Mouse (Mus musculus) lung, adult 2 months (tissue): Measurements from ENCODE around the gene Rdh16f1. TPM values are rescaled to one million over a fixed set of nuclear protein-coding genes. Genes with fewer than 3 reads are reported as not detected.
A peak's percentile ranks its signal among the peaks of the same experiment; 100 is the strongest.
"Not testable (repeated sequence)": the region's sequence is repeated elsewhere in the genome, so short reads cannot be mapped to it uniquely, and the experiment has no call there.

Experiments
- DNase-seq: peaks from one replicate; pipeline ENCODE4 v3.0.0; 2022
- H3K4me1 ChIP-seq: fragments of 200-500 bp; 2 replicates; pipeline ENCODE4 v1.6.1; 2011; ENCODE audit warnings: low read length; ENCODE audit not compliant: control insufficient read depth, insufficient read depth
- H3K4me3 ChIP-seq: fragments of 200-500 bp; replicated peaks from 2 replicates; pipeline ENCODE3; 2011; ENCODE audit warnings: low read depth, mild to moderate bottlenecking, control low read depth, low read length; ENCODE audit errors: extremely low read depth
- CTCF ChIP-seq: fragments of 200-500 bp; IDR thresholded peaks from 2 replicates; pipeline ENCODE4 v1.5.1; 2011; ENCODE audit warnings: mild to moderate bottlenecking, low read length, control low read depth; ENCODE audit not compliant: insufficient read depth
- POLR2A ChIP-seq: fragments of 200-500 bp; IDR thresholded peaks from 2 replicates; pipeline ENCODE4 v1.6.1; 2011; ENCODE audit warnings: low read depth, mild to moderate bottlenecking, control low read depth, low read length, borderline replicate concordance; ENCODE audit errors: extremely low read depth
- WGBS: fragments of 180-500 bp; shearing (Covaris S2); methylation state at CpG from one replicate; pipeline ENCODE4 v1.1.7; 2018; 5-methylcytosine and 5-hydroxymethylcytosine counted together
- polyA plus RNA-seq: library from polyadenylated mRNA; depleted of rRNA; stranded (reverse); fragments of >200 nt; gene quantifications from 2 replicates; pipeline ENCODE4 v1.2.3, GENCODE M21; 2012; rRNA removed

The Rdh16f1 gene
- polyA plus RNA-seq, 1 experiment = 0.14 TPM

DNA sequence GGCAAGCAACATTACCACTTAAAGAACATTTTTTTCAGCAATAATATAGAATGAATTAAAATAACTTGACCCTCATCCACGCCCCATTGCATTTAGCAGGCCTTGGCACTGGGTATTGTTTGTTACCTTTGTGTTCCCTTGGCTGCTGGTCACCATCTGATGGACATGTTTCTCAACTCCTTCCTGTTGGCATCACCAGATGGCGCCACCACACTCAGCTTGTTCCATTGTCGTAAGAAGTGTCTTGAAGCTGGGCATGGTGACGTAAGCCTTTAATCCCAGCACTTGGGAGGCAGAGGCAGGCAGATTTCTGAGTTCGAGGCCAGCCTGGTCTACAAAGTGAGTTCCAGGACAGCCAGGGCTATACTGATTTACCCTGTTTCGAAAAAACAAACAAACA lies 65.8 kb downstream of the Rdh16f1 start:
- no peaks in the 10 kb centered on the region; the same call in 1 of the 2 replicates for H3K4me1 ChIP-seq
- no peak for DNase-seq
- TF ChIP-seq CTCF = peak; percentile 43
- TF ChIP-seq POLR2A = no peak
- WGBS = 66% methylated on average over 6 of the region's 6 CpGs
- H3K4me3 ChIP-seq = no peak overlapping the region

DNA sequence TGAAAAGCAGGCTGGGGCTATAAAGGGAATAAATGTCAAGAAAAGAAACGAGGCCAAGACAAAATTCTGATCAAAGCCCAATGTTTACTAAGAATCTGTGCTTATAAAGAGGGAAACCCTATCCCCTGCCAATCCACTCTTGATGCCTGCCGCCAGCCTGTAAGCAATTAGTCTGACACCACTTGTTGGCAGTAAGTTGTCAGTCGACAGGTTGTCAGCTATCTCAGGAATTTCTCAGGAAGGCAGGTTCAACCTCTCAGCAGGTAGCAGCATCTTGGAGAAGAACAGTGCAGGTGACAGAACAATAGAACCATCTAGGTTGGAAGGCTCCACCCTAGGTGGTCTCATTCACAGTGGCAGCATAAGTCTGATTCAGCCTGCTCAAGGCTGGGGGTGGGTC lies 69.5 kb downstream of the Rdh16f1 start:
- DNase-seq = no peak

DNA sequence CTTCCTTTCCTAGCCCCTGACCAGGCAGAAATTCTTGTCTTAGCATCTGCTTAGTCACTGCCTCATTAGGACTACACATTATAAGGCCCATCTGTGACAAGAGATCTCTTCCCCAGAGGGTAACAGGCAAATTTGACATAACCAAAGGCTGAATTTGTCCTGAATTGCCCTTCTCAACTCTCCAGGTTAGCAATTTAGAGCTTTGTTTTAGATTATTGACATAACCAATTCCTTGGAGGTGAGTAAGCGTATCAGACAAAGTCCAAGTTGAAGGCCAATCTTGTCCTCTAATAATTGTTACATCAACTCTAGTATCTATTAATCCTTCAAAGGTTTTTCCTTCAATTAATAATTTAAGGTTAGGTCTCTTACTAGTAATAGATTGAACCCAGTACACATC lies 74.6 kb downstream of the Rdh16f1 start:
- 90% methylated on average over 1 of the region's 1 CpGs for WGBS
- H3K4me1 ChIP-seq, DNase-seq, H3K4me3 ChIP-seq: not testable (repeated sequence)

More for the DNA sequence above, 69.5 kb downstream of the Rdh16f1 start:
- Histone ChIP-seq H3K4me1 (no peaks in the 10 kb centered on the region; the same call in 1 of the 2 replicates), H3K4me3 (no peak overlapping the region)
- WGBS = 74% methylated on average over 3 of the region's 3 CpGs
- TF ChIP-seq CTCF (no peak), POLR2A (no peak)

DNA sequence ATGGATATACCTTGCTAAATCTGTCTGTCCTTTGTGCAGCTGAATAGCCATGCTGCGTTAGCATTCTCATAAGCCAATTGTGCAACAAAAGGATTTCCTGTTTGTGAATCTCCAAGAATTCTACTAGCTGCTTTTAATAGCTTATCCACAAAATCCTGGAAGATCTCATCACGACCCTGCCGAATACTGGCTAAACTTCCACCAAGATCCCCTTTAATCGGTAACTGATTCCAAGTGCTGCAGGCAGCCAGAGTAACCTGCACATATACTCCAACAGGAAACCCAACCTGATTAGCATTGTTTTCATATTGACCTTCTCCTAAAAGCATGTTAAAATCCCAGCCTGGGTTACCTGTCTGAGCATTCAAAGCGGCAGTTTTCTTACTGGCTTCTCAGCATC lies 75.7 kb downstream of the Rdh16f1 start:
- WGBS = 44% methylated on average over 5 of the region's 5 CpGs

DNA sequence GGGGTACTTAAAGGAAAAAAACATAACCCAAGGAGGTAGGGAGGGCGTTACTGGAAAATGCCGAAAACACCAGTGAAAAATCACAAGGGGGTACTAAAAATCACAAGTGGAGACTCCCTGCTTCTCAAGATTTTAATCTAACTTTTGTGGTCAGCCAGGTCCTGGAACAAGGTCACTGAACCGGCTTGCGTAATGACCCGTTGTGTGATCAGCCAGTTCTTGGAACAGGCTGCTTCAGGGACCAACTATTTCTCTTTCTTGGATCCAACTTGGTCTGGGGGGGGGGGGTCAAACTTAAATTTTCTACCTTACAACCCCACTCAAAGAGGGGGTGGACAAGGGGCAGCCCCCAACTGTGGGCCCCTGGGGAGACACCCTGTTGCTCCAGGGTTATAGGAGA lies 78.2 kb downstream of the Rdh16f1 start:
- H3K4me3 ChIP-seq, H3K4me1 ChIP-seq, DNase-seq: not testable (repeated sequence)
- 73% methylated on average over 5 of the region's 5 CpGs for WGBS

More for the DNA sequence above, 75.7 kb downstream of the Rdh16f1 start:
- no peaks in the 10 kb centered on the region for H3K4me1 ChIP-seq
- TF ChIP-seq CTCF (no peak), POLR2A (no peak)
- no peak overlapping the region for H3K4me3 ChIP-seq
- no peak for DNase-seq

DNA sequence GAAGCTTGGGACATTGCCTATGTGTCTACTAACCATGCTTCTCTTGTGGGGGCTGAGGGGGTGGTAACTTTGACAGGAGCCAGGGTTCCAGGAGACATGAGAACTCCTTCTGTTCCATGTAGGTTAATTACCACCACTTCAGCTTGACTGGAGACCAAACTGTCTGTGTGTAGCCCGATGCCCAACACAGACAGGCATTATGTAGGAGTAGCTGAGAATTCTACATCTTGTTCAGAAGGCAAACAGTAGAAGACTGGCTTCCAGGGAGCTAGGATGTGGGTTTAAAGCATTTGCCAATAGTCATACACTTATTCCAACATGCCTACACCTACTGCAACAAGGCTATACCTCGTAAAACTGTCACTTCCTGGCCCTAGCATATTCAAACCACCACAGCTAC lies 79.0 kb downstream of the Rdh16f1 start:
- TF ChIP-seq POLR2A = no peak
- no peak for TF ChIP-seq CTCF
- Histone ChIP-seq H3K4me3 (no peak overlapping the region), H3K4me1 (no peaks in the 10 kb centered on the region)
- WGBS = 81% methylated on average over 2 of the region's 2 CpGs
- DNase-seq = no peak

DNA sequence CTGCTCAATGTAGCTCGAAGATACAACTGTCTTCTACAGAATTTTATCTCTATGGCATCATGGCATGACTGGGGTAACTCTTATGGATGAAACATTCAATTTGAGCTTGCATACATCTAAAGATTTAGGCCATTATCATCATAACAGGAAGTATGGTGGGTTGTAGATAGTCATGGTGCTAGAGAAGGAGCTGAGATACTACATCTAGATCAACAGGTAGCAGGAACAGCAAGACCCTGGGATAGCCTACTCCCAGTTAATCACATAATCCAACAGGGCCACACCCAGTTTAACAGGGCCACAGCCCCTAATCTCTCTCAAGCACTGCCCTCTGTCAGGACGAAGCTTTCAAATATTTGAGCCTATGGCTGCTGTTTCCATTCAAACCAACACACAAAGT lies 81.2 kb downstream of the Rdh16f1 start:
- Histone ChIP-seq H3K4me1 (no peaks in the 10 kb centered on the region), H3K4me3 (no peak overlapping the region)
- WGBS = 65% methylated on average over 2 of the region's 2 CpGs
- DNase-seq = no peak
- TF ChIP-seq CTCF = no peak
- TF ChIP-seq POLR2A = no peak

Other genes with a start within 250 kb of the Rdh16f1 start
- 107 and 124 TPM in 2 replicates for gene Ndufa4l2, start 244.8 kb upstream of the Rdh16f1 start, polyA plus RNA-seq
- 40.3 and 57.7 TPM in 2 replicates for gene Shmt2, start 237.3 kb upstream of the Rdh16f1 start, polyA plus RNA-seq
- 0.23 and 0.24 TPM in 2 replicates for gene Nxph4, start 225.2 kb upstream of the Rdh16f1 start, polyA plus RNA-seq
- 215 and 248 TPM in 2 replicates for gene Lrp1, start 138.6 kb upstream of the Rdh16f1 start, polyA plus RNA-seq
- gene Stat6, start 116.8 kb upstream of the Rdh16f1 start, polyA plus RNA-seq = 92.3 and 123 TPM in 2 replicates
- gene Nemp1, start 92.9 kb upstream of the Rdh16f1 start, polyA plus RNA-seq = 2.7 and 3.6 TPM in 2 replicates
- gene Nab2, start 91.2 kb upstream of the Rdh16f1 start, polyA plus RNA-seq = 32.8 and 35.1 TPM in 2 replicates
- gene Myo1a, start 54.6 kb upstream of the Rdh16f1 start, polyA plus RNA-seq = 0.11 and 0.77 TPM in 2 replicates
- gene Tac2, start 35.3 kb upstream of the Rdh16f1 start, polyA plus RNA-seq = not detected in 2 replicates
- 8.7 and 10.5 TPM in 2 replicates for gene Zbtb39, start 20.2 kb upstream of the Rdh16f1 start, polyA plus RNA-seq
- gene Gpr182, start 8.1 kb upstream of the Rdh16f1 start, polyA plus RNA-seq = 31.1 and 51.3 TPM in 2 replicates
- 0.05 and 0.11 TPM in 2 replicates for gene Rdh1, start 66 bp upstream of the Rdh16f1 start, polyA plus RNA-seq
- 0.17 TPM in 1 of 2 replicates, not detected in the other for gene Rdh9, start 16.6 kb downstream of the Rdh16f1 start, polyA plus RNA-seq
- gene Rdh16, start 41.4 kb downstream of the Rdh16f1 start, polyA plus RNA-seq = 0.04 and 0.09 TPM in 2 replicates
- not detected in 2 replicates for gene Rdh19, start 90.1 kb downstream of the Rdh16f1 start, polyA plus RNA-seq
- gene Rdh16f2, start 106.7 kb downstream of the Rdh16f1 start, polyA plus RNA-seq = not detected in 2 replicates
- gene Rdh7, start 129.0 kb downstream of the Rdh16f1 start, polyA plus RNA-seq = 0.12 and 0.72 TPM in 2 replicates
- gene Sdr9c7, start 138.7 kb downstream of the Rdh16f1 start, polyA plus RNA-seq = 2.9 TPM in 1 of 2 replicates, not detected in the other
- 0.56 TPM in 1 of 2 replicates, not detected in the other for gene Hsd17b6, start 247.8 kb downstream of the Rdh16f1 start, polyA plus RNA-seq